Mouse (Mus musculus): ENCODE measurements around the gene Fam120a.
A peak's percentile ranks its signal among the peaks of the same experiment; 100 is the strongest.

Gene Fam120a

GRCm38 (mm10) chr13:48967956-48968749 is at the start of gene Fam120a:
Gene Fam120a (minus strand): TSS chr13:48968017.
- DNase-seq (ENCODE audit: low spot score) = peak; percentile 82

DNA sequence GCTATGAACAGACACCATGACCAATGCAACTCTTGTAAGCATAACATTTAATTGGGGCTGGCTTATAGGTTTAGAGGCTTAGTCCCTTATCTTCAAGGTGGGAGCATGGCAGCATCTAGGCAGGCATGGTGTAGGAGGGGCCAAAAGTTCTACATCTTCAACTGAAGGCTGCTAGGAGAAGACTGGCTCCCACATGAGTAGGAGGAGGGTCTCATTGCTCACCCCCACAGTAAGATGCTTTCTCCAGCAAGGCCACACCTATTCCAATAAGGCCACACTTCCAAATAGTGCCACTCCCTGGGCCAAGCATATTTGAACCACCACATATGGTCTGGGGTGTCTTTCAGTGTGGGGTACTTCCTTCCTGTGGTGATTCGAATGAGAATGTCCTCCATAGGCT is 49.6 kb upstream of the Fam120a start:
- no peak for DNase-seq (ENCODE audit: low spot score)

DNA sequence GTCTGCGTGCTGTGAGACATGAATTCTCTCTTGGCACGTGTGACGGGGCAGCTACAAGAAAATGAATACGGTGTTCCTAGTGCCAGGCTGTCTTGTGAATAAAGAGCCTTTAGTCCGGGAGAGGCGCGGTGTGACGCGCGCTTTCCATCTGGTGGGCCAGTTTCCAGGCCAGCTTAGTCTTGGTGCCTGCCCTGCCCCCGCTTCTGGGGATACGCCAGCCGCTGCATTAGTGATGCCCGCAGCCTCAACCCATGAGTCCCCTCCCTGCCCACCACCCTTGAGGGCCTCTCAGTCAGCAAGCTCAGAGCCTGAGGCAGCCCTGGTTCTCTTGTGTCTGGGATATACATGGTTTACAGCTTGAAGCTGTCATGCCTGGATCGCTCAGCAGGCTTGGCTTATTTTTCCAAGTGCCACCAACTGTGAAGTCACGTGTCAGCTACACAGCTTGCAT is 48.5 kb upstream of the Fam120a start:
- peak; percentile 14 for DNase-seq (ENCODE audit: low spot score)

DNA sequence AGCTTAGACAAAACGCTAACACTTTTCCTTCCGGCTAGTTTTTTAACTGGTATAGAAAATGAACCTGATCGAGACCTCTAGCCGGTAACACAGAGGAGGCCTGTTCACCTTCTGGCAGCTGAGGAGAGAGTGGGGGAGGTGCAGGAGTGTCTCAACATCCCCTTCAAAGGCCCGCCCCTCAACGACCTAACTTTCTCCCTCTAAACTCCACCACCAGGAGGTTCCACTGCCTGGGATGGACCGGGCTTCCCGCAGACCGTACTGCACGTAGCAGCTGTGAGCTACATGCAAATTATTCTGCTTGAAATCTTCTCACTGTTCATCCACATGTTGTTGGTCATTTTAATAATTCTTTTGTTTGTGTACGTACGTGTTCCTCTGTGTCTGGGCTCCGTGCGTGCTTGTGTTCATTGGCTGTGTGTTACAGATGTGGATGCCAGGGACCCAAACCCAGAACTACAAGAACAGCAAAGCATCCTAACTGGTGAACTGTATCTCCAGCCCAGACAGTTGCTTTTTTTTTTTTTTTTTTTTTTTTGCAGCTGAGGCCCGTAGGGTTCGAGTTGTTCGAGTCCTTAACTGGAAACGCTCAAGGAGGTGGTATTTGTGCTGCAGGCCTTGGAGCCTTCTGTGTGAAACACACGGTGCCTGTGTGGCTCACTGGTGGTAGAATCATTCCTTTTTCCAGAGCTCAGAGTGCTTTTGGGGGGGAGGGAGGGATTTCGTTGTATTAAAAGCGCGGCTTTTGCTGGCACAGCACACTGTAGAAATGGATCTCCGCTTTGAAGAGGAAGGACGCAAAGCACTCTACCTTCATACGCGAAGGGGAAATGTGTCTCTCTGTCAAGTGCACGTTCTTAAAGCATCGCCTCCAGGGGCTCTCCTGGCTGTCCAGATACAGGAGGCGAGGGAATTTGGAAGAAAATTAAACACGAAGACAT is 47.8 kb upstream of the Fam120a start:
- peak; percentile 22 for DNase-seq (ENCODE audit: low spot score)

- DNase-seq (ENCODE audit: low spot score) = no peak
Measured at GRCm38 (mm10) chr13:49013206-49013794, 45.5 kb upstream of the Fam120a start.

DNA sequence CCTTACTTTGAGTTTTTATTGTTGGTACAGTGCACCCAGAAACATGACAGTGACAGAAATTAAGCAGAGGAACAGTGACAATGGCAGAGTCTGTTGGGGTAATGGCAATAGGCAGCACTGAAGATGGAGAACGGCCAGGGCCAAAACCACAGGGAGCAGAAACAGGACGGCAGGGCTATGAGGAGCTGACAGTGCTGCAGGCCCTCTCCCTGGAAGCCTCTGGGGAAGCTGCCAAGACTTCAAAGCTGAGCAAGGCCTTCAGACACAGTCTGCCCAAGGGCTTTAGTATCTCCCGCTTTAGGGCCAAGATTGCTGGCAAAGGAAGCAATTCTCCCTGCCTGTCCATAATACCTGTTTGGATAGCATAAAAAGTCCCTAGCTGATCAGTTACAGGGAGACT is 33.9 kb upstream of the Fam120a start:
- no peak for DNase-seq (ENCODE audit: low spot score)

GRCm38 (mm10) chr13:48998591-48998990 is 30.8 kb upstream of the Fam120a start:
- peak; percentile 79 for DNase-seq (ENCODE audit: low spot score)

GRCm38 (mm10) chr13:48996731-48997130 is 28.9 kb upstream of the Fam120a start:
- no peak for DNase-seq (ENCODE audit: low spot score)

DNA sequence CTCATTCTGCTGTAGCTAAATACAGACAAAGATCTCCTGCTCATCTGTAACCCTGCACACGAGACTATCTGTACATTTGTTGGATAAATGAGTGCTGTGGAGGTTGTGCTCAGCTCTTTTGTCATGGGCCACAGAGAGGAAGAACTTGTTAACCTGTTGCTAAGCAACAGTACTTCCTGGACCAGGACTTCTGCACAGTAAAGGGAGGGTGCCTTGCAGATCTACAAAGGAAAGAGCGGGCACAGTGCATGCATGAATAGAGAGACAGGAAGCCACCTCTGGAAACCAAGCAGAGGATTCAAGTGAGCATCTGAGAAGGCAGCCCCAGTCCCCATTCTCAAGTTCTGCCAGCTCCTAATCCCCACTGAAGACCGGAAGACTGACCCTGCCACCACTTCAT is 27.1 kb upstream of the Fam120a start:
- DNase-seq (ENCODE audit: low spot score) = peak; percentile 27

DNA sequence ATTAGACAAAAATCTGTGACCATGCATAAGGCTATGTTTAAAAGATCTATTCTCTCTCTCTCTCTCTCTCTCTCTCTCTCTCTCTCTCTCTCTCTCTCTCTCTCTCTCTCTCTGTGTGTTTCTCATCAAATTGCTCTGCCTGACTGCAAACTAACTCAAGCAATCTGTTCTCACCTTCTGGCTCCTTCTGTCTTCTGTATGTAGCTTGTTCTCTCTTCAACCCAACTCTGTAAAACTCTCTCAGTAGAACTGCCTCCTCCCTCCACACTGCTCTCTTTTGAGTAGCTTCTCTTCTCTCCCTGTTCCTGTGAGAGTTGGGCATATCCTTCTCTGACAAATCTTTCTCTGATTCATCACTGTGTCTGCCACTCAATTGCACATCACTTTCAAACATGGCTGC is 25.1 kb upstream of the Fam120a start:
- DNase-seq (ENCODE audit: low spot score) = no peak

- no peak for DNase-seq (ENCODE audit: low spot score)
Measured at GRCm38 (mm10) chr13:48990138-48990537, 22.3 kb upstream of the Fam120a start.

- DNase-seq (ENCODE audit: low spot score) = peak; percentile 67
Measured at GRCm38 (mm10) chr13:48982482-48983098, 14.8 kb upstream of the Fam120a start.

DNA sequence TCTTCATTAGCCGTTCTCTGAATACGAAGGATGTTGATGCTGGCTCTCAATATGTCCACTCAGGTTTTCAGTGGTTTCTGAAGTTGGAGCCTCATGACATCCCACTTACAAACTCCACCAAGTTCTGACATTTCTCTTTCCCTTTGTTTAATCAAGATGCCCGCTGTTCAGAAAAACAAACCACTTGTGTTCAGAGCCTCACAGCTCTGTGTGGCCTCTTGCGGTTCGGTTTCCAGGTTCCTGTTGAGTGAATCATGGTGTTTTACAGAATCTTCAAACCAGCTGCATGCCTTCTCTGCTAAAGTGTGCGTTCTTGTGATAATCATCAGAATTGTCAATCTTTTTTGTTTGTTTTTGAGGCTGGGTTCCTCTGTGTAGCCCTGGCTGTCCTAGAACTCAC is 11.3 kb upstream of the Fam120a start:
- no peak for DNase-seq (ENCODE audit: low spot score)

DNA sequence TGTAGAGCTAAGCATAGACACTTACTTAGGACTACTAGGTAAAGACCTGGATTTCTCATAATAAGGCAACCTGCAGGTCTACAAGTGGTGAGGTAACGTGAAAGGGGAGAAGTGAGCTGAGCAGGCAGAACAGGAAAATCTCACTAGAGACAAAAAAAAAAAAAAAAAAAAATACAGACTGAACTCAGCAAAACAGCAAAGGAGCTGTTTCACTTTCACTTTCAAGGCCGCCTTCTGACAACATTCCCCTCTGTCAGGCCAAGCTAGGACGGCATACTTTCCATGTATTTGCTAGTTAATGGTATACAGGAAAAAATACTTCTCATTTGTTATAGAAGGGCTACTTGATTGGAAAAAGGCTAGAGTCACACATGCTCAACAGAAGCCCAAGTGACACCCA is 10.0 kb upstream of the Fam120a start:
- DNase-seq (ENCODE audit: low spot score) = peak; percentile 65

GRCm38 (mm10) chr13:48974699-48975098 is 6.9 kb upstream of the Fam120a start:
- no peak for DNase-seq (ENCODE audit: low spot score)

DNA sequence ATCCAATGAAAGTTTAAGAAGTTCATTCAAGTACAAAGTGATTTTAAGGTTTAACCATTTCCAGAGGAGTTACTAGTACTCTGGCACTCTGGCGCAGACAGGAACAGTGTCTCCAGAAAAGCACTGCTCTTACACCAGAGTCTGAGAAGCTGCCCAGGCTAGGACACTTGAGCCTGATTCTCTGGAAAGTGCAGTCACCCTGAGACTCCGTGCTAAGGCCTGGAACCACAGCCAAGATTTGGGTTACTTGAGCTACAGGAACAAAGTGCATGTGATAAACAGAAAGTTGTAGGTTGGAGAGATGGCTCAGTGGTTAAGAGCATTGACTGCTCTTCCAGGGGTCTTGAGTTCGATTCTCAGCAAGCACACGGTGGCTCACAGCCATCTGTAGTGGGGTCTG is 6.4 kb upstream of the Fam120a start:
- DNase-seq (ENCODE audit: low spot score) = no peak

DNA sequence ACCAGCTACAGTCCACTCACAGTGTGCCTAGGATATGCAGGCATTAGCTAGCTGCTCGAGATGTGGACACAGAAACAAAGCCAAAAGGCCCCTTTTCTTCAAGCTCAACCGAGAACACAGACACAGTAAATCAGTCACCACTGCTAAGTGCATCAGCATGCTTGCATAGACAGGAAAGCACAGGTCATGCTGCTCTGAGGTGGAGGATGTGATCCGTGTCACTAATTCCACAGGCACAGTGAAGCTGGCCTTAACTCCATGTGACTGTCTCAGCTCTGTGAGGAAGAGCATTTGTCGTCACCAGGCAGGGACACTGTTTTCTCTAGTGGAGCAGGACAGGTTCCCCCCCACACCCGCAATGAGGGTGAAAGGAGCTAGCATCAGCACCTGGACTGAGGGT is 5.4 kb upstream of the Fam120a start:
- no peak for DNase-seq (ENCODE audit: low spot score)

DNA sequence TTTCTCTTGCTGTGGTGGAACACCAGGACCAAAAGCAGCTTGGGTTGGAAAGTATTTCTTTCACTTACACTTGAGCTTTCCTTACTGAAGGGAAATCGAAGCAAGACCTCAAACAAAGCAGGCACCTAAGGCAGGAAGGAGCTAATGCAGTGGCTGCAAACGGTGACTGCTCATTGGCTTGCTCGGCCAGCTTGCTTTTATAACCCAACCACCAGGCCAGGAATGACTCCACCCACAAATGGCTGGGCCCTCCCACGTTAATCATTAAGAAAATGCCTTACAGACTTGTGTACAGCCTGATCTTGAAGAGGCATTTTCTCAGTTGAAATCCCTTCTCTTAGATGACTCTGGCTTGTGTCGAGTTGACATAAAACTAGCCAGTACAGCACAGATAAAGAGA is 3.2 kb upstream of the Fam120a start:
- DNase-seq (ENCODE audit: low spot score) = peak; percentile 43

GRCm38 (mm10) chr13:48970566-48970965 is 2.7 kb upstream of the Fam120a start:
- DNase-seq (ENCODE audit: low spot score) = no peak

- DNase-seq (ENCODE audit: low spot score) = no peak
Measured at GRCm38 (mm10) chr13:48968750-48969088, 902 bp upstream of the Fam120a start.

DNA sequence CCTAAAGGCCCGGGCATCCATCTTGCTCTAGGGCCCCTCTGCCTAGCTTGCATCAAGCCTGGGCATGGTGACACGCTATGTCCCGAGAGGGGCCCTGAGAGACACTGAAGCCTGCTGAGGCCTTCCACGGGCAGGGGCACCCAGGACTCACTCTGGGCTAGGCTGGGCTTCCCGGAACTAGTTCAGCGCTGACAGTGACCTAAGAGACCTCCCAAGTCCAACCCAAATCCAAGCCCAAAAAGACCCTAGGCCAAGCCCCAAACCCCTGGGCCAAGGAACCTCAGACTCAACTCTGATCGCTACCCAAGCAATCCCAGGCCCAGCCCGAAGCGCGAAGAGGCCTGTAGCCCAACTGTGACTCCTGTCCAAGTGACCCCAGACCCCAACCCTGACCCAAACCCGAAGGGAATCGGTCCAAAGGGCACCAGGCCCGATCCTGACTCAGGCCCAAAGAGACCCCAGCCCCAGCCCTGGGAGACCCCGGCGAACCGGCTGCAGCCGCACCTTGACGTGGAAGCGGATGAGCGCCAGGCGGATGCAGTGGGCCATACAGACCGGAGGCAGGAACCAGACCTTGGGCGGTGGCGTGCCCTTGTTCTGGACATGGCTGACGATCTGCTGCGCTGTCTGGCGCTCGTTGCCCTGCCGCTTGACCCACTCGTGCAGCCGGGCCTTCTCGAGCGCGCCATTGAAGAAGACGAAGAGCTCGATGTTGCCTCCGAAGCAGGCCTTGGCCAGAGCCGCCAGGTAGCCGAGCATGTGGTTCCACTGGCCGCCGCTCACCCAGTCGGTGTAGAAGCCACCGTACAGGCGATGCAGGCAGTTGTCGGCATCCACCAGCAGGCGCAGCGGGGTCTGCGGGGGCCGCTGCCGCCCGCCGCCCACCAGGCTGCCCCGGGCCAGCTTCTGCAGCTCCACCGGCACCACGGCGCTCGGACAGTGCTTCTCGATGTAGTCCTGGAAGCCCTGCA is 681 bp downstream of the Fam120a start:
- DNase-seq (ENCODE audit: low spot score) = no peak
